Mouse (Mus musculus) embryonic facial prominence, embryonic 10.5 days (tissue): ENCODE measurements around the gene Large2. TPM values are rescaled to one million over a fixed set of nuclear protein-coding genes. Genes with fewer than 3 reads are reported as not detected.

Source experiments
- DNase-seq: peaks from one replicate; pipeline ENCODE4 v3.0.0-alpha.2; 2017; ENCODE audit warnings: low spot score
- H3K27ac ChIP-seq: fragments of 300-500 bp; sonication (generic); replicated peaks from 2 replicates; pipeline ENCODE4 v1.5.1; 2016; ENCODE audit warnings: mild to moderate bottlenecking
- H3K27me3 ChIP-seq: fragments of 300-500 bp; sonication (generic); replicated peaks from 2 replicates; pipeline ENCODE4 v1.6.1; 2016; ENCODE audit warnings: low read depth, mild to moderate bottlenecking; ENCODE audit not compliant: poor library complexity, severe bottlenecking
- H3K36me3 ChIP-seq: fragments of 300-500 bp; sonication (generic); replicated peaks from 2 replicates; pipeline ENCODE4 v1.6.1; 2016; ENCODE audit warnings: mild to moderate bottlenecking, moderate library complexity
- H3K4me1 ChIP-seq: fragments of 300-500 bp; sonication (generic); 2 replicates; pipeline ENCODE4 v1.6.1; 2016
- H3K4me3 ChIP-seq: fragments of 300-500 bp; sonication (generic); 2 replicates; pipeline ENCODE4 v1.5.1; 2016; ENCODE audit warnings: mild to moderate bottlenecking, moderate library complexity
- H3K9me3 ChIP-seq: fragments of 300-500 bp; sonication (generic); 2 replicates; pipeline ENCODE4 v1.6.1; 2016; ENCODE audit warnings: mild to moderate bottlenecking
- WGBS: fragments of 180-500 bp; shearing (Covaris S2); methylation state at CpG from one replicate; pipeline ENCODE4 v1.1.7; 2016; 5-methylcytosine and 5-hydroxymethylcytosine counted together
- microRNA-seq: library from miRNA; unstranded; fragments of <30 nt; microRNA quantifications from one replicate; pipeline ENCODE4, GENCODE M21; 2017
- polyA plus RNA-seq: library from polyadenylated mRNA; unstranded; fragments of >200 nt; fragmentation: Nextera tagmentation; extraction: Ambion mirVana; gene quantifications from 2 replicates; pipeline ENCODE4 v1.2.1, GENCODE M21; 2016

The Large2 gene
- polyA plus RNA-seq, 1 experiment from 2014 or later = 10.2 TPM

- WGBS = 88% methylated on average over 2 of the region's 2 CpGs
- no peaks in the 10 kb centered on the region for H3K9me3 ChIP-seq
- peaks cover 93% of the 10 kb centered on the region for H3K36me3 ChIP-seq
Measured at GRCm38 (mm10) chr2:92331410-92331809, 43.3 kb downstream of the Large2 start.

DNA sequence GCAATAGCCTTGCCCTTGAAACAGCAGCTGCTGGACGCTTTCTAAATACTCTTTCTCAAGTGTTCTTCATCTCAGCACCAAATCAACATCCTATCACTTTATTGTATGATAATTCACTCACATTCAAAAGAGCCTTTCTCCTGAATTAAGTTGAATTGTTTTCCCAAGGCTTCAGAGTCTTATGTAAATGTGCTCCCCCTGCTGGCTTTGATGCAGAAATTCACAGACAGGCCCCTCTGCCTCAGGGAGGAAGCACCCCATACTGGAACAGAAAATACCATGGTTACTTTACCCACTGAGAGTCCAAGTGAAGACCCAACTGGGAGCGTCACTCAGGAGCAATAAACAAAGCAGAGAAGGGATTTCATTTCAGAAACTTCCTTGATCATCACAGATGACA, 43.8 kb downstream of the Large2 start:
- 63% methylated on average over 2 of the region's 2 CpGs for WGBS
- Histone ChIP-seq H3K27me3 (no peaks in the 10 kb centered on the region), H3K4me3 (no peak overlapping the region), H3K27ac (no peak overlapping the region), H3K9me3 (no peaks in the 10 kb centered on the region), H3K4me1 (0 out of 2 replicates have a peak, but pooled peaks cover 3% of the 10 kb centered on the region), H3K36me3 (peaks cover 96% of the 10 kb centered on the region)
- peak; percentile 19 for DNase-seq

More at GRCm38 (mm10) chr2:92331410-92331809, 43.3 kb downstream of the Large2 start:
- no peaks in the 10 kb centered on the region for H3K4me1 ChIP-seq
- no peak overlapping the region for H3K27ac ChIP-seq
- no peak overlapping the region for H3K4me3 ChIP-seq
- DNase-seq = no peak
- H3K27me3 ChIP-seq = no peaks in the 10 kb centered on the region

GRCm38 (mm10) chr2:92328206-92328605, 46.5 kb downstream of the Large2 start:
- Histone ChIP-seq H3K36me3 (peaks cover 91% of the 10 kb centered on the region), H3K4me3 (no peak overlapping the region), H3K27ac (no peak overlapping the region), H3K27me3 (no peaks in the 10 kb centered on the region), H3K4me1 (0 out of 2 replicates have a peak, but pooled peaks cover 3% of the 10 kb centered on the region), H3K9me3 (no peaks in the 10 kb centered on the region)
- 91% methylated on average over 8 of the region's 8 CpGs for WGBS
- DNase-seq = no peak

- Histone ChIP-seq H3K4me3 (no peak overlapping the region), H3K36me3 (peaks cover 92% of the 10 kb centered on the region), H3K4me1 (0 out of 2 replicates have a peak, but pooled peaks cover 3% of the 10 kb centered on the region), H3K9me3 (no peaks in the 10 kb centered on the region), H3K27me3 (no peaks in the 10 kb centered on the region), H3K27ac (no peak overlapping the region)
- 95% methylated on average over 4 of the region's 4 CpGs for WGBS
- DNase-seq = no peak
Measured at GRCm38 (mm10) chr2:92327601-92328000, 47.1 kb downstream of the Large2 start.

GRCm38 (mm10) chr2:92326221-92326620, 48.4 kb downstream of the Large2 start:
- Histone ChIP-seq H3K4me3 (no peak overlapping the region), H3K4me1 (0 out of 2 replicates have a peak, but pooled peaks cover 3% of the 10 kb centered on the region), H3K27ac (no peak overlapping the region), H3K36me3 (peaks cover 93% of the 10 kb centered on the region), H3K27me3 (no peaks in the 10 kb centered on the region), H3K9me3 (no peaks in the 10 kb centered on the region)
- DNase-seq = no peak
- WGBS = 90% methylated on average over 1 of the region's 1 CpGs

DNA sequence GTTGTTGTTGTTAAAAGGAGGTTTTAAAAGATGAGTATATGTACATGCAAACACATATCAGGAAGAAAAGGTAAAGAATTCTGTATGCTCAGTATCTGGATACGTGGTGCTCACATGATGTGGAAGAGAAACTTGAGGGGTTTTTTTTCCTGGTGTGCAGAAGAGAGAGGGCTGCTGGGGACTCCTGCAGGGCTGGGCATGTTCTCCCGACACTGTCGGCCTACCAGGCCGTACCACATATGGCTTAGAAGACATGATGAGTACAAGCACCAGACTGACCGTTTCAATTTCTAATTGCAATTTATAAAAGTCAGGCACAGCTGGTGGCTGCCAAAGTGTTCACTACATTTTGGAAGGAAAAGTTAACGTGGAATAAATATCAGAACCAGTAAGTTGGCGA, 49.0 kb downstream of the Large2 start:
- Histone ChIP-seq H3K27ac (no peak overlapping the region), H3K36me3 (peaks cover 93% of the 10 kb centered on the region), H3K27me3 (no peaks in the 10 kb centered on the region), H3K9me3 (no peaks in the 10 kb centered on the region), H3K4me1 (0 out of 2 replicates have a peak, but pooled peaks cover 3% of the 10 kb centered on the region), H3K4me3 (no peak overlapping the region)
- DNase-seq = no peak
- WGBS = 90% methylated on average over 7 of the region's 7 CpGs

DNA sequence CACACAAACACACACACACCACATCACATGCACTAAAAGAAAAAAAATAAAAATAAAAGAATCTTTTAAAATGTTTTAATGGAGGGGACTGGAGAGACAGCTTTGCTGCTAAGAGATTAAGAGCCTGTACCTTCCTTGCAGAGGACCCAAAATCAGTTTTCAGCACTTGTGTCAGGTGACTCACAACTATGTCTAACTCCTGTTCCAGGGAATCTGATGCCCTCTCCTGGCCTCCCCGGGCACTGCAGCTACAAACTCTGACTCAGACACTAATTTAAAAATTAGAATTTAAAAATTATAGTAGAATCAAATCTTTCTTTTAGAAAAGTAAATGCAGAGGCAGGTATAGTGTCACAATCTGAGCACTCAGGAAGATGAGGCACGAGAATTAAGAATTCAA, 52.0 kb downstream of the Large2 start:
- Histone ChIP-seq H3K4me1 (0 out of 2 replicates have a peak, but pooled peaks cover 3% of the 10 kb centered on the region), H3K9me3 (no peaks in the 10 kb centered on the region), H3K36me3 (peaks cover 69% of the 10 kb centered on the region), H3K27me3 (no peaks in the 10 kb centered on the region), H3K27ac (no peak overlapping the region), H3K4me3 (no peak overlapping the region)
- WGBS = 89% methylated on average over 2 of the region's 2 CpGs
- peak; percentile 19 for DNase-seq

DNA sequence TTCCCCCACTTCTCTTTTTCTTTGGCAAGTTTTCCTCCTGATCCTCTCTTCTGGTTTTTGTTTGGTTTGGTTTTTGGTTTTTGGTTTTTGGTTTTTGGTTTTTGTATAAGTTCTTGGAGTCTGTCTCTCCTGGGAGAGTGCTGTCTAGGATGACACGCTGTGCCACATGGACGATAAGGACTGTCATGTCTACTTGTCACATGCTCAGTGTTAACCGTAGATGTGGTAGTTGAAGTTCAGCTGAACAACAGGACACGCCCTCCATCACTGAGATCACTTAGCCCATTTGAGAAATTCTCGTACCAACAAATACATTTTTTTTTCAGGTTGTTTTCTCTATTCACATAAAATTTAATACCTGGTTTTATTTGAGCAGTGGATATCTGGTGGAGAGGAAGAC, 57.4 kb downstream of the Large2 start:
- H3K9me3 ChIP-seq = no peaks in the 10 kb centered on the region
- peaks cover 32% of the 10 kb centered on the region for H3K36me3 ChIP-seq
- no peaks in the 10 kb centered on the region for H3K27me3 ChIP-seq
- H3K4me1 ChIP-seq = no peaks in the 10 kb centered on the region; the same call in 1 of the 2 replicates
- DNase-seq = no peak
- 94% methylated on average over 5 of the region's 5 CpGs for WGBS
- H3K27ac ChIP-seq = no peak overlapping the region
- no peak overlapping the region for H3K4me3 ChIP-seq

GRCm38 (mm10) chr2:92316652-92317051, 58.0 kb downstream of the Large2 start:
- 83% methylated on average over 3 of the region's 3 CpGs for WGBS
- peaks cover 30% of the 10 kb centered on the region for H3K36me3 ChIP-seq
- no peaks in the 10 kb centered on the region for H3K9me3 ChIP-seq
- no peak for DNase-seq
- H3K27ac ChIP-seq = no peak overlapping the region
- H3K4me3 ChIP-seq = no peak overlapping the region
- no peaks in the 10 kb centered on the region for H3K27me3 ChIP-seq
- no peaks in the 10 kb centered on the region; the same call in 1 of the 2 replicates for H3K4me1 ChIP-seq

Small RNA genes within 50 kb of the gene (microRNA-seq; reads per million reads assigned to microRNA genes)
- not detected for gene Mir7000

Other genes with a start within 250 kb of the Large2 start
- 18.6 and 22.4 TPM in 2 replicates for gene Pex16, start 193 bp downstream of the Large2 start, polyA plus RNA-seq
- gene 1700029I15Rik, start 7.7 kb upstream of the Large2 start, polyA plus RNA-seq = 2.5 and 3.6 TPM in 2 replicates
- gene Mapk8ip1, start 26.4 kb upstream of the Large2 start, polyA plus RNA-seq = 36.0 and 37.1 TPM in 2 replicates
- gene Cry2, start 59.2 kb upstream of the Large2 start, polyA plus RNA-seq = 23.4 and 23.7 TPM in 2 replicates
- 12.6 and 13.5 TPM in 2 replicates for gene Slc35c1, start 85.7 kb upstream of the Large2 start, polyA plus RNA-seq
- gene Chst1, start 224.8 kb upstream of the Large2 start, polyA plus RNA-seq = 2.5 TPM in 2 replicates